Mouse (Mus musculus) kidney, adult 2 months (tissue): Measurements from ENCODE around the gene Prom1.

Experiments
- CTCF ChIP-seq: fragments of 200-500 bp; conservative IDR thresholded peaks from 2 replicates; pipeline ENCODE4 v1.5.1; 2011; ENCODE audit warnings: low read depth, mild to moderate bottlenecking, control low read depth, low read length, moderate library complexity, mixed read lengths; ENCODE audit not compliant: insufficient read depth, insufficient read length
- POLR2A ChIP-seq: fragments of 200-500 bp; IDR thresholded peaks from one replicate; pipeline ENCODE4 v1.6.1; 2011; ENCODE audit warnings: low read depth, low read length, control low read depth

DNA sequence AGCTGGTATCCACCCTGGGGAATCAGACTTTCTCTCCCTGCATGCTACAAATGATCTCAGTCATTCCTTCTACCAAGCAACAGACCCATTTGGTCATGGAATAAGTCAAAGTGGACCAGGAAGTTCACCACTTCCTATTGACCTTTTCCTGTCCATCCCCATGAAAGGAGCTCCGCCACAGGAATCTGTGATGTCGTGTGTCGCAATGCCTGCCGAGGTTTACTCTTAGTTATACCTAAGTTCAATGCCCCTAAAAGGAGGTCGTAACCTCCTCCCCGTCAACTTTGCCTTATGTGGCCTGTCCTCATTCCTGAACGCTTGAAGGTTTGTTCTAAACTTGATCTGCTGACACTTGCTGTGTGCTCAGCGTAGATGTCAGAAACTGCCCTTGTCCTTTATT, 51.6 kb downstream of the Prom1 start:
- TF ChIP-seq POLR2A (no peak), CTCF (no peak)
